Mouse (Mus musculus) layer of hippocampus, postnatal 10 days (tissue): ENCODE data around the gene Ppox. TPM values are rescaled to one million over a fixed set of nuclear protein-coding genes. Genes with fewer than 3 reads are reported as not detected.
"Not testable (repeated sequence)": the region's sequence is repeated elsewhere in the genome, so short reads cannot be mapped to it uniquely, and the experiment has no call there.

Experiments used
- DNase-seq, 2 experiments: peaks; one replicate each; pipeline ENCODE4 v3.0.0; 2021; ENCODE audit warnings: low spot score in 2 of 2
- long read RNA-seq: library from polyadenylated mRNA; stranded (forward); transcript quantifications from one replicate; pipeline ENCODE4 v2.0.0, GENCODE M21; 2023
- total RNA-seq, 2 experiments: library from RNA; stranded (reverse); gene quantifications; 2 replicates each; pipeline ENCODE4 v1.2.3; 2021

Ppox gene
- 10 to 100 TPM; 28.8 to 30.0 TPM for total RNA-seq
- long read RNA-seq, transcript Ppox-201 (13 exons, 1,821 nt): major isoform, 6 of 18 reads
- long read RNA-seq, partial matches to known transcripts: 1 of 18 reads
- long read RNA-seq, other reads (novel, unspliced or antisense): 11 of 18 reads

- DNase-seq: peak; percentile 83 to 86
Measured at GRCm38 (mm10) chr1:171280916-171281527, at the start of gene Ppox. Gene Ppox, minus strand, starts transcription at chr1:171281186.

DNA sequence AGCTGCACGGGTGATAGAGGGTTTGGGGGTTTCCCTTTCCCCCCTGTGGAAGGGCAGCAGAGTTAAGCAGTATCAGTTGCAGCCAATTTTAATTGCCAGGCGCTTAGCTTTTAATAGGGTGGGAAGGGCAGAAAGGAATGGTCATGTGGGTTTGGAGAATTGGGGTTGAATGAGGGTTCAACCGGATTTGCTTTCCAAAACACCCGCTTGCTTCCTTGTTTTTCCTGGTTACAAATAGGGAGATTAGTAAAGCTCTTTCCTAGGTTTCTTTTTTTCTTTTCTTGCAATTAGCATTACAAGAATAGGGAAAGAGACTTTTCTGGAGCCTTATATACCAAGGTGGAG lies 49.2 kb upstream of the Ppox start:
- no peak for DNase-seq

GRCm38 (mm10) chr1:171329433-171330215 lies 48.6 kb upstream of the Ppox start:
- DNase-seq: no peak

DNA sequence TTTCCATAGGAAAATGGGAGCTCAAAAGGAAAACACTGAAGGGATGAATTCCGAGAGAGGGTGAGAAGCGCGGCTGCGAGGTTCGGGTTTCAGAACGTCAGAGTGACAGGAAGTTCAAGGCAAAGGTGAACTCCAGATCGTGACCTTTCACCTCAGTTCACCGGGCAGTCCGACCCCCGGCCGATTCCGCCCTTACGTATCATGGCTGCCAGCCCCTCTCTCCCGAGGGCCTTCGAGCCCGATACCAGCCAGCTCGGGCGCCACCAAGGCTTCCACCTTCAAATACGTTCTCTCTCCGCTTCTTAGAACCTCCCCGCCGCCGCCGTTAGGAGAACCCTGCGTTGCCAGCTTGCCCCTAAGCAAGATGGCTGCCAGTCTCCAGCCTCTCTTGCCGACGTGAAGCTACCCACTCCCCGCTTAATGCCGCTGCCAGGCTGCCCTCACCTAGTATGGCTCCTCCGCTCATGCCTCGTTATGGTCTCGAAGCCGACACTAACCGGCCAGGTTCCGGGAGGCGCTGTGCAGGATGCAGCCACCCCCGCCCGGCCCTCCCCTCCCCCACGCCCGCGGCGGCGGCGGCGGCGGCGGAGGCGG lies 48.0 kb upstream of the Ppox start, which contains the start of gene Dedd:
Dedd (plus strand) TSS at position 307 of the 594 bp plus-strand sequence.
- peak; percentile 91 to 94 for DNase-seq

GRCm38 (mm10) chr1:171328244-171328643 lies 47.3 kb upstream of the Ppox start:
- peak in 1 of 2 experiments; percentile 25 for DNase-seq

DNA sequence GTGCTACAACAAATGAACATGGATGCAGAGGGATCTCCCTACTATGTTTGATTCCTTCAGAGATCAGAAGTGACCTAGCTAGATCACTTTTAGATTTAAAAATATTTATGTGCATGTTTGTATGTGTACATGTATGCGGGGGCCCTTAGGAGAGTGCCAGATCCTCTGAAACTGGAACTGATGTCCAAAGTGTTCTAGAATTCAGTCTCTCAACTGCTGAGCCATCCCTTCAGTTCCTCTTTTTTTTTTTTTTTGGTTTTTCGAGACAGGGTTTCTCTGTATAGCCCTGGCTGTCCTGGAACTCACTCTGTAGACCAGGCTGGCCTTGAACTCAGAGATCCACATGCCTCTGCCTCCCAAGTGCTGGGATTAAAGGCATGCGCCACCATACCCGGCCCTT lies 45.6 kb upstream of the Ppox start:
- not testable (repeated sequence) for DNase-seq

DNA sequence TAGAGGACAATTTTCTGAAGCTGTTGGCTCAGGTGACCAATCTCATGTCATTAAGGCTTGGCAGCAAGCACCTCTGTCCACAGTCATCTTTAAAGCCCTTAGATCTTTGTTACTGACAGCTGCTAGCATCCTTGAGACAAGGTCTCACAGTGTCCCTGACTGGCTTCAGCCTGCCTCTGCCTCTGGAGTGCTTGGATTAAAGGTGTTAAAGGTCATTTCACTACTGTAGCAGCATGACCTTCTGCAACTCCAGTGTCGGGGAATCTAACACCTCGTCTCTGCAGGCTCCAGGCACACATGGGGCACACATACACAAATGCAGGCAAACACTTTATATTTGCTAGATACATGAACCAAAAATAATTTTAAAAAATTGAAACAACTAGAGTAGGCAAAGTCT lies 44.6 kb upstream of the Ppox start:
- no peak for DNase-seq

DNA sequence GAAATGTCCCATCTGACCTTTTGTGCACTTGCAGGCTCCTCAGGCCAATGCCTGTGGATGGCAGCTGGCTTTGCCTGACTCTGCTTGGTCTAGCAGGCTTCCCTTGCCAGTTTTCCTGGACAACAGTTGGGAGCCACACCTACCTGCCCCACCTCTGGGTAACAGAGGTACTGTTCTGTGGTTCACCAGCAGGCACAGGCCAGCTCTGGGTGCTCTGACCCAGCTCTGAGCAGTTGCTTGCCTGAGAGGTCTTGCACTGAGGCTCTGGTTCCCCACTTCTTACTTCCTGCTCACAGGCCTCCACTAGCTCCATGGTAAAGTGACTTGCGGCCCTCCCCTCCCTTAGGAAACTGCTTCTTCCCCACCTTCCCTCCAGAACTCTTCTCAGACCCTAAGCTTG lies 41.0 kb upstream of the Ppox start:
- DNase-seq: no peak

DNA sequence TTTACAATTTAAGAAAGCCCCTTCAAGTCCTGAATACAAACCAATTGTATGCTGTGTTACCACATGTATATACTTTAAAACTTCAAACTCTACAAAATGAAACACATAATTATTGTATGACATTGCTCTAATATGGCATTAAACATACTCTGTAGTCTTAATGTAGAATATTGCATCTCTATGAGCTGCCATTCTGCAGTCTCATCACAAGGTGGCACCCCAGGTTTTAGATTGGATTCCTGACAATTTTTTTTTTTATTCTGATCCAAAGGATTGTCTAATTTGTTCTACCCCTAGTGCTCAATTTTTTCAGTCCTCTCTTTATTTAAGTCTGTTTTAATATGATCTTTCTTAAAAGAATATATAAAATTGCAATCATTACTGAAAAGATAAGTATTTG lies 40.4 kb upstream of the Ppox start:
- DNase-seq: peak in 1 of 2 experiments; percentile 26

DNA sequence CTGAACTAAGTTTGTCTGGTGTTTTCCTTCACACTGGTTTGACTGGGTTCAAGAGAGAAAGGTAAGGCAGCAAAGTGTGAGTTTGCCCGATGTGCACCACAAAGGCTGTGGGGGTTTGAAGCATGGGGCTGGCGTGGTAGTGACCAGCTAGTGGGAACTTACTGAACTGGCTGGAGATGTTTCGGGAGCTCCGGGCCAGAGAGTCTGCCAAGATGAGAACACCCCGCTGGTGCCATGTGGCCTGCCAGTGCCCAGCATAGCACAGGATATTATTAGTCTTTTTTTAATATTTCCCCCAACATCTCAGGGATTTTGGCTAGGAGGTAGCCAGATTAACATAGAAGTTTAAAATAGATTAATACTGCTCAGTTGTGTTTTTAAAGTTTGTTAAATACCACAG lies 39.2 kb upstream of the Ppox start:
- DNase-seq: no peak

DNA sequence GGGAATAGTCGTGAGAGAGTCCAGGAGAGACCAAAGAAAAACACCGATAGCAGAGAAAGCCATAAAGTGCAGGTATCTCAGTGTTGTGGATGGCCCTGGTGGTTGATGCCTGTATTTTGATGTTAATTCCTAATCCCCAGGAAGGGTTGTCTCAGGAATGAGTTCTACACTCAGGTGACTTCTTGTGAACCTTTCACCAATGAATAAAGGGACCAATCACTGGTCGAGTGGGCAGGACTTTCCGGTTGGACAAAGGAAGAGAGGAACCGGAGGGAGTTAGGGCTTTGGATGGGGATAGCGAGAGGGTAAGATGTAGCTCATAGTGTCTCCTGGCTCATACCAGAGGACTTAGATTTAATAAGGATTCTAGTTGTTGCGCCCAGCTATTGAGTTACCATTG lies 38.8 kb upstream of the Ppox start:
- no peak for DNase-seq

GRCm38 (mm10) chr1:171309321-171309720 lies 28.3 kb upstream of the Ppox start:
- no peak for DNase-seq

DNA sequence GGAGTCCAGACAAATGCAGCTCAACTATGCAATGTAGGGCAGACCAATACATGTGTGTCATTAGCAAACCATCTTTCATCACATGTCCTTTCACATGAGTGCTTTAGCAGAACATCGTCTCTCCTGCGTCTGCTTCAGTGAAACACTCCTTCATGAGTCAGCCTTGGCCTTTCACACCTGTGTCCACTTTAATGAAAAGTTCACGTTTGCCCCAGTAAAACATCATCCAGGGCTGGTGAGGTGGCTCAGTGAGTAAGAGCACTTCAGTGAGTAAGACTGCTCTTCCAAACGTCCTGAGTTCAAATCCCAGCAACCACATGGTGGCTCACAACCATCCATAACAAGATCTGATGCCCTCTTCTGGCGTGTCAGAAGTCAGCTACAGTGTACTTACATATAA lies 25.2 kb upstream of the Ppox start:
- not testable (repeated sequence) for DNase-seq

GRCm38 (mm10) chr1:171298226-171298625 lies 17.2 kb upstream of the Ppox start:
- no peak for DNase-seq

GRCm38 (mm10) chr1:171295063-171295402 lies 14.0 kb upstream of the Ppox start:
- no peak for DNase-seq

DNA sequence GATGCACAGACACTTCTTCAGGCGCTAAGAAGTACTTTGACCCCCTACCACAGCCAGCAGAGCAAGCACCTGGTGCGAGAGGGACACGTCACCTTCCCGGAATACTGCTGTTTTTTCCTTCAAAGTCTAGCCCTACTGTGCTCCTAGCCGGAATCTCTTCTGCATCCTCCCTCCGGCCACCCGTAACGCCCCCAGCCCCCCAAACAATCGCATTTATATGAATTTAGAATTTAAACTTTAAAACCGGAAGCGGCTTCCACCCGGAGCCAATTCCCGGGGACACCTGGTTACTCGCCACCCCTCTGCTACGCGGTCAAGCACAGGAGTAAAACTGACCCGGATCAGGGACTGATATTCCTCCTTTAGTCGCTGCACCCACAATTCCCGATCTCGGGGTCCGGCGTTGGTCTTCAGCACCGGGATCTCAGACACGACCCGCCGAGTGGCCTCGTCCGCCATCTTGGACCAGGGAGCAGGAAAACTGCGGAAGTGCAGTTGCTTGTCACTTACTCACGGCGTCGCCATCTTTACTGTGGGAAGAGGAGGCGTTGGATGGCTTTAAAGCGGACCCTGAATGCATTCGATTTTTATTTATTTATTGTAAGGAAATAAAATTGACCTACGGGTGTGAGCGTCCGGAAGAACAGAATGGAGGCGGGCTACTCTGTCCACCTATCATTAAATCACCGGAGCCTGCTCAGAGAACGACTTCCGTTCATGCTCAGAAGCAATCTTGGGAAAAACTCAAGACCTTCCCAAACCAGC lies 13.5 kb upstream of the Ppox start, which contains the start of gene Ufc1:
Ufc1 (minus strand) TSS at position 727 of the 765 bp plus-strand sequence.
- peak; percentile 82 to 84 for DNase-seq

GRCm38 (mm10) chr1:171293906-171294297 lies 12.9 kb upstream of the Ppox start:
- DNase-seq: no peak

DNA sequence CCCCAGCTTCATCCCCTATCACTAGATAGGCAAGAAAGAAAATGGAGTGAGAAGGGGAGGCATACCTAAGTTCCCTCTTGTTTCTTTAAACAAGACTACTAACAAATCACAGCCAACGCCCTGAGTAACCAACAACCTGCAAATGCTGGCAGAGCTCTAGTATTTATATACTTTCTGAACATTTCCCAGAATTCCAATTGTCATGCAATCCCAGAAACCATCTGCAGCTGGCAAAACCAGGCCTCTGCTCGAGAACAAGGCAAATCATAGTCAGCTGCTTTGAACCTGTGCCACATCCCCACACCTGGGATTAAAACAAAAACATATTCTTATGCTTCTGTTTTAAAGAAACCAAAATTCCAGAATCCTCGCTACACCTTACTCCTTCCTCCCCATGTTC lies 12.4 kb upstream of the Ppox start:
- DNase-seq: no peak

GRCm38 (mm10) chr1:171288328-171288727 lies 7.3 kb upstream of the Ppox start:
- DNase-seq: no peak

DNA sequence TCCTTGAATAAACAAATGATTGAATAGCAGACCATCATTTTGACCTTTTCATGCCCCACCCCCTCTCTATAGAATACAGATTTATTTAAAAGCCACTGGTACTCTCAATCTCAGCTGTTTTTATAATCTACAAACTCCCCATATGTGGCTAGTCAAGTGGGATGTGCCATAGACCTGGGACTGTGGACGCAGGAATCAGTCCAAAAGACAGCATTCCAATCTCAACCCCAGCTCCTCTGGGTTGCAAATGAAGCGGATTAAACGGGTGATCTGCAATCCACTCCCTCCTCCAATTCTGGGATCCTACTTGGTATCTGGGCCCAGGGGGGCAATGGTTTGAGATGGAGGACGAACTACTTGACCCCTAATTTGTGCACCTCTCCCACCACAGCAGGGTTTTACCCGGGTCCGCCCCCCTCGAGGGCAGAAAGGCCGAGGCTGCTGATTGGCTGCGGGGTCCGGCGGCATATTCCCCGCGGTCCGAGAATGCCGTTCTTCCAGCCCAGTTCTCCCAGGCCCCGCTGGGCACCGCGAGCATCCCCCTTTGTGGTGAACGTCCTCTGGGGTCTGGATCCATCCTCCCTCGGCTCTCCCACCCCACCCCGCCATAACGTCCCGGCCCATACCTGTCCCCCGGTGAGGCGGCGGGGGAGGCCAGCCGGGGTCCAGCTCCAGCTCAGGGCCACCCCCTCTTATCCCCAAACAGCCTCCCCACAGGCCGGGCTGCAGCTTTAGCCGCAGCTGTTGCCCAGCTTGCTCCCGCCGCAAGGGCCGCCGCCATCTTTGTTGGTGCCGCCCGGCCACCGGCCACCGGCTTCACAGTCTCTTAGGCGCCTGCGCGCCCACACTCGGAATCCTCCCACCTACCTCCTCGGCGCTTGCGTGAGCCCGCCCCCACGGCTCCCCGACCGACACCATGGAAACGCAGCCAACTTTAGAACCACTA lies 6.4 kb upstream of the Ppox start, which contains the start of gene Usp21:
Usp21 (minus strand) TSS at position 856 of the 946 bp plus-strand sequence.
- DNase-seq: peak; percentile 91 to 95
